ENCODE assay signal across 14 mouse cellular contexts in the genomic region with DNA sequence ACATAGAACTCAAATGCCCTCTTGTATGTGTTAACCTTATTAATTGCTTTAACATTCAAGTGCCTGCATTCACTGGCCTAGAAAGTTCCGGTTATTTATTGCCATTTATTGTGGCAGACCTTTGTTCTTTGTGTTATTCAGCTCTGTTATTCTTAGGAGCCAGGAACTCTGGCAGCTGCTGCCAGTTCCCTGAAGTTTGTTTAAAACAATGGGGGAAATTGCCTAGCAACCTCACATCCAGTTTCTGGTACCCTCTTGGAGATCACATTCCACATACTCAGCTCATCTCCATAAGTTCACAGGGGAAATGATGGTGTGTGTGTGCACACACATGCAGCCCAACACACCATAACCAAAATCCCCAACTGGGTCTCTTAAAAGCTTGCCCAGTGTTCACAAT.
A peak's percentile ranks its signal among the peaks of the same experiment; 100 is the strongest.
DNase-seq lines count a peak whose midpoint lies in the region; ATAC-seq and TF ChIP-seq lines count a peak whose summit lies in the region.
"Had no signal": no experiment of that assay in that cellular context is flagged by ENCODE, and none has a peak within 500 bp of the region (broad histone marks: within the 10 kb centered on the region; RNA-seq: fewer than 3 reads in every experiment).

No protein-coding gene starts in this region.

- H3K9me3 ChIP-seq in forebrain, embryonic 13.5 days (replicated peaks), result no peaks in the 10 kb centered on the region
- H3K9me3 ChIP-seq in hindbrain, postnatal 0 days (ENCODE audit: low read length), result no peaks in the 10 kb centered on the region
- no peaks in the 10 kb centered on the region for H3K9me3 ChIP-seq in neural tube, embryonic 14.5 days (ENCODE audit: control insufficient read depth, low read length)
- no peaks in the 10 kb centered on the region for H3K9me3 ChIP-seq in stomach, postnatal 0 days (ENCODE audit: control insufficient read depth, low read length)
- H3K9me3 ChIP-seq: G1E; limb, embryonic 15.5 days had no signal

- no peak overlapping the region for H3K27ac ChIP-seq in layer of hippocampus, adult 2 months
- H3K27ac ChIP-seq in forebrain, embryonic 13.5 days, result no peak overlapping the region
- H3K27ac ChIP-seq in hindbrain, postnatal 0 days, result no peak overlapping the region
- no peak overlapping the region for H3K27ac ChIP-seq in neural tube, embryonic 14.5 days (ENCODE audit: low read depth, low read length)
- H3K27ac ChIP-seq in stomach, postnatal 0 days (replicated peaks), result no peak overlapping the region
- H3K27ac ChIP-seq: limb, embryonic 15.5 days had no signal

- WGBS in forebrain, embryonic 13.5 days, result 14% methylated on average over 1 of the region's 1 CpGs
- 3% methylated on average over 1 of the region's 1 CpGs for WGBS in hindbrain, postnatal 0 days
- 9% methylated on average over 1 of the region's 1 CpGs for WGBS in neural tube, embryonic 14.5 days
- WGBS in stomach, postnatal 0 days, result 26% methylated on average over 1 of the region's 1 CpGs

- H3K27me3 ChIP-seq in forebrain, embryonic 13.5 days, result no peaks in the 10 kb centered on the region
- H3K27me3 ChIP-seq in hindbrain, postnatal 0 days (ENCODE audit: insufficient read depth, low read length), result no peaks in the 10 kb centered on the region
- H3K27me3 ChIP-seq in neural tube, embryonic 14.5 days (ENCODE audit: control insufficient read depth, insufficient read depth, low read length), result no peaks in the 10 kb centered on the region
- no peaks in the 10 kb centered on the region for H3K27me3 ChIP-seq in stomach, postnatal 0 days (ENCODE audit: control insufficient read depth, insufficient read depth, low read length)
- H3K27me3 ChIP-seq: limb, embryonic 15.5 days had no signal

- ATAC-seq in forebrain, embryonic 13.5 days, result peak; percentile 90
- ATAC-seq in hindbrain, postnatal 0 days, result no peak
- ATAC-seq in neural tube, embryonic 14.5 days (ENCODE audit: low read depth), result peak; percentile 82
- no peak for ATAC-seq in stomach, postnatal 0 days (ENCODE audit: low FRiP score, low TSS enrichment)
- ATAC-seq in erythroid progenitor cell, adult 5-6 weeks (replicated peaks; ENCODE audit: low FRiP score, poor library complexity, severe bottlenecking), result no peak
- ATAC-seq: activated CD4-positive, CD25-positive, alpha-beta regulatory T cell, adult 4 months had no signal

- H3K4me2 ChIP-seq in forebrain, embryonic 13.5 days, result no peak overlapping the region
- no peak overlapping the region for H3K4me2 ChIP-seq in hindbrain, postnatal 0 days (ENCODE audit: low read depth, low read length)
- no peak overlapping the region for H3K4me2 ChIP-seq in neural tube, embryonic 14.5 days (ENCODE audit: low read depth, low read length)
- no peak overlapping the region for H3K4me2 ChIP-seq in stomach, postnatal 0 days (replicated peaks; ENCODE audit: low read depth)
- H3K4me2 ChIP-seq: limb, embryonic 15.5 days had no signal

- H3K4me3 ChIP-seq in layer of hippocampus, adult 2 months, result no peak overlapping the region
- no peak overlapping the region for H3K4me3 ChIP-seq in forebrain, embryonic 13.5 days
- no peak overlapping the region for H3K4me3 ChIP-seq in hindbrain, postnatal 0 days (ENCODE audit: low read length)
- no peak overlapping the region for H3K4me3 ChIP-seq in neural tube, embryonic 14.5 days (ENCODE audit: low read depth, low read length)
- no peak overlapping the region for H3K4me3 ChIP-seq in stomach, postnatal 0 days (ENCODE audit: low read depth, low read length)
- H3K4me3 ChIP-seq: limb, embryonic 15.5 days had no signal

- TF ChIP-seq EP300 in stomach, postnatal 0 days (optimal IDR thresholded peaks at IDR 0.05), result no peak

- peaks cover 9% of the 10 kb centered on the region for H3K4me1 ChIP-seq in forebrain, embryonic 13.5 days
- no peaks in the 10 kb centered on the region for H3K4me1 ChIP-seq in hindbrain, postnatal 0 days (ENCODE audit: insufficient read depth, low read length)
- no peaks in the 10 kb centered on the region for H3K4me1 ChIP-seq in neural tube, embryonic 14.5 days (ENCODE audit: control insufficient read depth, insufficient read depth, low read length)
- no peaks in the 10 kb centered on the region for H3K4me1 ChIP-seq in stomach, postnatal 0 days (replicated peaks; ENCODE audit: control insufficient read depth, insufficient read depth)
- H3K4me1 ChIP-seq: limb, embryonic 15.5 days had no signal

- peak; percentile 13 to 16 for DNase-seq in layer of hippocampus, adult 2 months (ENCODE audit: low spot score in 2 of 2)
- DNase-seq in layer of hippocampus, postnatal 25 days (ENCODE audit: extremely low spot score in 1 of 2, low spot score in 1 of 2), result no peak
- DNase-seq in hindbrain, postnatal 0 days (ENCODE audit: low spot score), result peak; percentile 30
- no peak for DNase-seq in stomach, postnatal 0 days (ENCODE audit: low spot score)
- no peak for DNase-seq in thymus, postnatal 4 days
- DNase-seq: gastrocnemius, postnatal 25 days; kidney, adult 11 months; lung, postnatal 10 days had no signal

- H3K9ac ChIP-seq in forebrain, embryonic 13.5 days, result no peak overlapping the region
- no peak overlapping the region for H3K9ac ChIP-seq in hindbrain, postnatal 0 days (replicated peaks; ENCODE audit: low read length)
- no peak overlapping the region for H3K9ac ChIP-seq in neural tube, embryonic 14.5 days (replicated peaks; ENCODE audit: low read depth, low read length)
- no peak overlapping the region for H3K9ac ChIP-seq in stomach, postnatal 0 days (ENCODE audit: low read length)
- H3K9ac ChIP-seq: limb, embryonic 15.5 days had no signal

- H3K36me3 ChIP-seq in forebrain, embryonic 13.5 days (ENCODE audit: poor library complexity, severe bottlenecking), result no peaks in the 10 kb centered on the region
- H3K36me3 ChIP-seq in hindbrain, postnatal 0 days (ENCODE audit: insufficient read depth, low read length), result no peaks in the 10 kb centered on the region
- no peaks in the 10 kb centered on the region for H3K36me3 ChIP-seq in neural tube, embryonic 14.5 days (ENCODE audit: control insufficient read depth, insufficient read depth, low read length)
- no peaks in the 10 kb centered on the region for H3K36me3 ChIP-seq in stomach, postnatal 0 days (ENCODE audit: control insufficient read depth, insufficient read depth, low read length)
- H3K36me3 ChIP-seq: G1E; limb, embryonic 15.5 days had no signal

- TF ChIP-seq CTCF in layer of hippocampus, adult 2 months (conservative IDR thresholded peaks at IDR 0.05), result no peak
- TF ChIP-seq CTCF in hindbrain, postnatal 0 days (IDR thresholded peaks at IDR 0.05; ENCODE audit: low read depth), result no peak
- TF ChIP-seq CTCF in stomach, postnatal 0 days (IDR thresholded peaks at IDR 0.05; ENCODE audit: low read depth), result no peak

Comparison
In these comparisons a context has a peak if more than half of its experiments do, and no peak if none do; other contexts are left out.
1. DNase-seq: peak in layer of hippocampus, adult 2 months (2 of 2) and hindbrain, postnatal 0 days (single experiment); none in layer of hippocampus, postnatal 25 days (0 of 2), stomach, postnatal 0 days (single experiment) and thymus, postnatal 4 days (single experiment).
2. ATAC-seq: peak in forebrain, embryonic 13.5 days (single experiment) and neural tube, embryonic 14.5 days (single experiment); none in hindbrain, postnatal 0 days (single experiment), stomach, postnatal 0 days (single experiment) and erythroid progenitor cell, adult 5-6 weeks (single experiment).